Mouse (Mus musculus) heart, adult 8-10 months (tissue): Measurements from ENCODE around the gene Gnai2. TPM values are rescaled to one million over a fixed set of nuclear protein-coding genes. Genes with fewer than 3 reads are reported as not detected.

ENCODE experiments used
- DNase-seq: peaks from one replicate; pipeline ENCODE4 v3.0.0; 2022; ENCODE audit warnings: low spot score
- total RNA-seq, 4 experiments: library from RNA; stranded (reverse); gene quantifications; 2 replicates each; pipeline ENCODE4 v1.2.4; 2022

Gnai2 gene
- total RNA-seq = 100 to 1,000 TPM; 227 to 299 (median 259) TPM

DNA sequence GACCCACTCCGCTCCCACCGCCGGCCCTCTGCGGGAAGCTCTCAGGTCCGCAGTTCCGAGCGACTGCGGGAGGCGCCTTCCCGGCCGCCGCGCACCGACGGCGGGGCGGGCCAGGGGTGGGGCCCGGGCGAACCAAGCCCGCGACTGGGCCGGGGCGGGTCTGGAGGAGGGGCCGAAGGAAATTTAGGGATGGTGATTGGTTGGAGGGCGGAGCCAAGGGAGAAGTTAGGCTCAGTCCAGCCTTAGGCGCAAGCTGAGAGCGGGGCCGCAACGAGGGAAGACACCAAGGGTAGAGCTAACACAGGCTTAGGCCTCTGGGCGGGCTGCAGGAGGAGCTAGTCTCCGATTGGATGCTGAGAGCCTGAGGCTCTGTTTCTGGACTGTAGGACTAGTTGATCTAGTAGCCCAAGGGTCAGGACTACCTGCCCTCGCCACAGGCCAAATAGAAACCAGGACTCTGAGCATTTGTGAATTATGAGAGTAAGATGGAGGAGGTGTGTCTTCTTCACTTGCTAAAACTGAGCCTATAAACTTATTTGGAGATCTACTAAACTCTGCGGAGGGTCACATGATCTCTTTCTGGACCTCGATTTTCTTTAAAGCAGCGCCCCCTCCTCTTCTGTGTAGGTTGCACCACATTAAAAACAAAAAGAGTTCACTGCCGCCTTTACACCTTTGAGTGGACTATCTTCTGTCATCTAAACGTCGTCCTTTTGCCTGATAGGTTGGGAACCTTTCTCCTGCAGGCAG is at the start of gene Gnai2:
Gene Gnai2 (minus strand): TSS at position 89 of the 750 bp plus-strand sequence.
- DNase-seq = peak; percentile 99

- DNase-seq = no peak
Measured at GRCm38 (mm10) chr9:107682405-107682804, 47.2 kb upstream of the Gnai2 start.

- no peak for DNase-seq
Measured at GRCm38 (mm10) chr9:107679501-107679900, 44.3 kb upstream of the Gnai2 start, which contains the start of gene Gnat1. Gnat1 (minus strand) TSS chr9:107679712.

GRCm38 (mm10) chr9:107678861-107679260 is 43.7 kb upstream of the Gnai2 start:
- DNase-seq = no peak

GRCm38 (mm10) chr9:107677819-107678526 is 42.8 kb upstream of the Gnai2 start:
- DNase-seq = peak; percentile 83

DNA sequence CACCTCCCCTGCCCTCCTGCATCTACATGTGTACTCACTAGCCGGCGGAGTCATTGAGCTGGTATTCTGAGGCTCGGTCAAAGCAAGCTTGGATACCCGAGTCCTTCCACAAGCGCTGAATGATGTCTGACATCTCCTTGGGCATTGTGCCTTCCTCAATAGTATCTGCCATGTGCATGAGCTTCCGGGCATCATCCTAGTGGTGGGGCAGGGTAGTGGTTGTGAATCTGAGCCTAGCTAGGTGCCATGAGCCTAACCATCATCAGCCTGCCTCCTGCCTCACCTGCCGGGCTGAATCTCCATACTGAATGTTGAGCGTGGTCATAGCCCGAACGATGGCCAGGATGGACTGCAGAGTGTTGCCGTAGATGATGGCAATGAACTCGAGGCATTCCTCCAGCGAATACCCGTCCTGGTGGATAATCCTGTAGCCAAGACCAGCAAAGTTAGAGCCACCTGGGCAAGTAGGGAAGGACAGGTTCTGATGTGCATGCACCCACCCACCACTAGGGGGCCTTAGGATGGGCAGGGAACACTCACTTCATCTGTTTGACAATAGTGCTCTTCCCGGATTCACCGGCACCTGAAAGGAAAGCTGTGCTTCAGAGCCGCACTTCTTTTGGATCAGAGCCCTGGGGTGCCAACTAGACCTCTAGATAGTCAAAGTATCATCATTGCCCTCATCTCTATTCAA is 42.1 kb upstream of the Gnai2 start:
- DNase-seq = no peak

GRCm38 (mm10) chr9:107676302-107676701 is 41.1 kb upstream of the Gnai2 start:
- no peak for DNase-seq

GRCm38 (mm10) chr9:107675671-107676301 is 40.6 kb upstream of the Gnai2 start:
- peak; percentile 65 for DNase-seq

- DNase-seq = no peak
Measured at GRCm38 (mm10) chr9:107674609-107675429, 39.7 kb upstream of the Gnai2 start.

- peak; percentile 63 for DNase-seq
Measured at GRCm38 (mm10) chr9:107670259-107670658, 35.1 kb upstream of the Gnai2 start.

DNA sequence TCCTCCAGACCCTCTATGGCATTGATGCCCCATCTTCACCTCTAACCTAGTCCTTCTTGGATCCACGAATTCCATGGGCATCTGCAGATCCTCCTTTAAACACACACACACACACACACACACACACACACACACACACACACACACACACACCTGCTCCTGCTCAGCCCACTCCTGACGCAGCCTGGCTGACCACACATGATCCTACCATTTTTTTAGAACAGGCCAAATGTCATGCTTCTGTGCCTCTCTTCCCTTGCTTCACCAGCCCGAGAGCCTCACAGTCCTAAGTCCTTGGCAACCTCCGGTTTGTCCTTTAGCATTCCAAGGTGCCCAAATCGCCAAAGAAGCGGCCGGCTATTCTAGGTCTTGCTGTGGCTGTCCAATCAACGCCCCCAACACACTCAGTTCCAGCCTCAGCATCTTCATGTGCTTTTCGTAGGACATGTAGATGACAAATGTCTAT is 34.3 kb upstream of the Gnai2 start, which contains the start of gene Slc38a3:
Gene Slc38a3 (minus strand): TSS at position 51 of the 466 bp plus-strand sequence.
- no peak for DNase-seq

- DNase-seq = no peak
Measured at GRCm38 (mm10) chr9:107668916-107669315, 33.7 kb upstream of the Gnai2 start.

DNA sequence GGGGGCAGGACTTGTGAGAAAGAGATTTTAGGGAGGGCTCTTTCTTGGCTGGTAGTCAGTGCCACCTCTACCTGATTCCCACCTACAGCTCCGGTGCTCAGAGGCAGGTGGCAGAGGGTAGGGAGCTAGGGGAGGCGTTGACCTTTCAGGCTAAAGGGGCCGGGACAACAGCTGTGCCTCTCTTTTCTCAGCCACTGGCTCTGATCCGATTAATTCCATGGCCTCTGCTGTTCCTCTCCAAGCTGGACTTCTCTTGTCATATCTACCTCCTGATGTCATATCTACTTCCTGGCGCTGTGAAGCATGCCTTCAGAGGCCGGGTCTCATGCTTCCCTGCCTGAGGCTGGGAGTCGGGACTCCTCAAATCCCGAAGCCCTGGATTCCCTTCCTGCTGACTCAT is 32.8 kb upstream of the Gnai2 start:
- no peak for DNase-seq

- peak; percentile 52 for DNase-seq
Measured at GRCm38 (mm10) chr9:107667219-107667618, 32.1 kb upstream of the Gnai2 start.

DNA sequence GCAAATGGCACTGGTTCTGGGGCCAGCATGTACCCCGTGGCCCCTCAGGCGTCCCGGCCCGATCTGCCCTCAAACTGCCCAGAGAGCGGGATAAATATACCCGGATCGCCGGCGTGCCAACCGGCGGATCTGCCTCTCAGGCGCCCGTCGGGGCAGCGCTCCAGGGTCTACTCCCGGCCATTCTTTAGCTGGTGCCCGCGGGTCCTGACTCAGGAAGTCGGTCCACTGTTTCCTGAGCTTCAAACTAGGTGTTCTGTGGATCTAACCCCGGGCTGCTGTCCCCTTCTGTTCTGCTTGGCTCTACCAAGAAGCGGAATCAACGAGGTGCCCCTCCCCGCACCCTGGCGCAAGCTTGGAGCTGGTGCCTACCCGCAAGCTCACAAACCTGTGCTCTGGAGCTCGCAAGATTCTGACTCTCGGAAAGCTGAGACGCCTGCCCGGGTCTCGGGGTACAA is 31.6 kb upstream of the Gnai2 start:
- DNase-seq = no peak

DNA sequence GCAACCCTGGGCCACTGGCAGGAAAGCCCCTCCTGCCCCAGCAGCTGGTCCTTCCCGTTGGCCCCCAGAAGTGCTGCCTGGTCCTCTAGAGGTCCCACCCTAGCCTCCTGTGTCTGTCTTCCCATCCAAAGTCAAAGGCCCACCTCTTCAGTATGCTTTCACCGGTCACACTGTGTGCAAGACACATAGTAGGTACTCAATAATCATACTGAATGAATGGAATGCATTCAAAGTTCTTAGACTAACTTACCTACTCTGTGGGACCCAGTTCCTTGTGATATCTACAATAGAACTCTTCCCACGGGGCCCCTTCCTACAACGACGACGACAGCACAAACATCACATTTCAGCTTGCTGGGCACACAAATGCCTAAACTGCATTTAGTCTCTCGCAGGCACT is 30.1 kb upstream of the Gnai2 start:
- no peak for DNase-seq

GRCm38 (mm10) chr9:107663525-107663924 is 28.4 kb upstream of the Gnai2 start:
- no peak for DNase-seq

GRCm38 (mm10) chr9:107662342-107662741 is 27.2 kb upstream of the Gnai2 start:
- no peak for DNase-seq

DNA sequence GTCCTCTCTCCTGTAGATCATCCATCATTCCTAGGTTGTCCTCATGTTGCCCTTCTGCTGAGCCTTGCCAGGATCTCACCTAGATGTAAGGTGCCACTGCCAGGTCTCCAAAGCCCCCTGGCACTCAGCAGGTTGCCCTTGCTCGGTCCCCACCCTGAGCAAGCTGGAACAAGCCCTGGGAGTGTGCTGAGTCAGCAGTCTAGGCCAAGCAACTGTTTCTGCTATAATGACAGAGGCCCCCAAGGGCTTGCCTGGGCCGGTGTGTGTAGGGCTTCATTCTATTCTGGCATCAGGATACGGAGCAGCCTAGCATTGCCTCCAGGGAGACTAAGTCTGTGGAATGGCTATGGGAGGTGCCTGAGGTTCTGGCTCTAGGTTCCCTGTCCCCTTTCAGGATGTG is 25.6 kb upstream of the Gnai2 start:
- no peak for DNase-seq

- DNase-seq = no peak
Measured at GRCm38 (mm10) chr9:107659961-107660360, 24.8 kb upstream of the Gnai2 start.

- no peak for DNase-seq
Measured at GRCm38 (mm10) chr9:107659551-107659950, 24.4 kb upstream of the Gnai2 start.
